9 mouse cellular contexts compared by ENCODE assay signal in genomic region chr17:32353696-32354095, GRCm38 (mm10). TPM values are rescaled to one million over a fixed set of nuclear protein-coding genes. Genes with fewer than 3 reads are reported as not detected.
A peak's percentile ranks its signal among the peaks of the same experiment; 100 is the strongest.
DNase-seq lines count a peak whose midpoint lies in the region; ATAC-seq and TF ChIP-seq lines count a peak whose summit lies in the region.
"Had no signal": no experiment of that assay in that cellular context is flagged by ENCODE, and none has a peak within 500 bp of the region (broad histone marks: within the 10 kb centered on the region; RNA-seq: fewer than 3 reads in every experiment).

No protein-coding gene starts in this region.

- ATAC-seq in hindbrain, embryonic 13.5 days (ENCODE audit: low FRiP score): no peak
- no peak for ATAC-seq in hindbrain, embryonic 12.5 days (ENCODE audit: low FRiP score)
- peak; percentile 10; the same call in 1 of the 2 replicates for ATAC-seq in kidney, postnatal 0 days (replicated peaks; ENCODE audit: low FRiP score, low read depth)
- ATAC-seq in midbrain, embryonic 15.5 days (replicated peaks): no peak
- ATAC-seq in erythroid progenitor cell, adult 5-6 weeks (replicated peaks; ENCODE audit: low FRiP score, poor library complexity, severe bottlenecking): no peak

- WGBS in hindbrain, embryonic 13.5 days: 55% methylated on average over 4 of the region's 4 CpGs
- 68% methylated on average over 4 of the region's 4 CpGs for WGBS in hindbrain, embryonic 12.5 days
- WGBS in kidney, postnatal 0 days: 56% methylated on average over 4 of the region's 4 CpGs
- WGBS in midbrain, embryonic 15.5 days: 52% methylated on average over 4 of the region's 4 CpGs

- peak overlapping the region; percentile 41; the same call in 1 of the 2 replicates for H3K27ac ChIP-seq in hindbrain, embryonic 13.5 days
- H3K27ac ChIP-seq in hindbrain, embryonic 12.5 days: no peak overlapping the region
- H3K27ac ChIP-seq in kidney, postnatal 0 days: no peak overlapping the region; the same call in 1 of the 2 replicates
- H3K27ac ChIP-seq in midbrain, embryonic 15.5 days: peak overlapping the region; percentile 46; the same call in 1 of the 2 replicates
- H3K27ac ChIP-seq: lung, embryonic 15.5 days had no signal

- no peaks in the 10 kb centered on the region for H3K27me3 ChIP-seq in hindbrain, embryonic 13.5 days
- H3K27me3 ChIP-seq in hindbrain, embryonic 12.5 days: no peaks in the 10 kb centered on the region
- H3K27me3 ChIP-seq in kidney, postnatal 0 days (ENCODE audit: insufficient read depth, low read length): no peaks in the 10 kb centered on the region
- no peaks in the 10 kb centered on the region for H3K27me3 ChIP-seq in midbrain, embryonic 15.5 days (replicated peaks)
- H3K27me3 ChIP-seq: lung, embryonic 15.5 days had no signal

- peaks cover 29% of the 10 kb centered on the region for H3K4me1 ChIP-seq in hindbrain, embryonic 13.5 days (replicated peaks)
- peaks cover 19% of the 10 kb centered on the region for H3K4me1 ChIP-seq in hindbrain, embryonic 12.5 days
- peaks cover 7% of the 10 kb centered on the region; the same call in 1 of the 2 replicates for H3K4me1 ChIP-seq in kidney, postnatal 0 days (replicated peaks; ENCODE audit: insufficient read depth, low read length)
- H3K4me1 ChIP-seq in midbrain, embryonic 15.5 days: peaks cover 26% of the 10 kb centered on the region

- no peak overlapping the region for H3K9ac ChIP-seq in hindbrain, embryonic 13.5 days
- no peak overlapping the region for H3K9ac ChIP-seq in hindbrain, embryonic 12.5 days
- H3K9ac ChIP-seq in kidney, postnatal 0 days (ENCODE audit: low read depth, low read length): no peak overlapping the region
- no peak overlapping the region for H3K9ac ChIP-seq in midbrain, embryonic 15.5 days
- H3K9ac ChIP-seq: lung, embryonic 15.5 days had no signal

- H3K36me3 ChIP-seq in hindbrain, embryonic 13.5 days: peaks cover 52% of the 10 kb centered on the region
- peaks cover 49% of the 10 kb centered on the region for H3K36me3 ChIP-seq in hindbrain, embryonic 12.5 days
- peaks cover 39% of the 10 kb centered on the region for H3K36me3 ChIP-seq in kidney, postnatal 0 days (ENCODE audit: insufficient read depth, low read length)
- H3K36me3 ChIP-seq in midbrain, embryonic 15.5 days (replicated peaks): peaks cover 44% of the 10 kb centered on the region

- peak; percentile 20 for DNase-seq in NIH3T3 (ENCODE audit: low read depth)
- DNase-seq in cerebellum, postnatal 36 days: peak; percentile 66 to 67
- no peak for DNase-seq in kidney, postnatal 0 days (ENCODE audit: low spot score)
- DNase-seq in natural killer cell, adult 2 months (ENCODE audit: low spot score in 2 of 2): no peak

- no peak for TF ChIP-seq CTCF in kidney, postnatal 0 days (IDR thresholded peaks at IDR 0.05; ENCODE audit: low read depth)

- H3K9me3 ChIP-seq in hindbrain, embryonic 13.5 days: no peaks in the 10 kb centered on the region
- no peaks in the 10 kb centered on the region for H3K9me3 ChIP-seq in hindbrain, embryonic 12.5 days (replicated peaks)
- H3K9me3 ChIP-seq in kidney, postnatal 0 days (replicated peaks; ENCODE audit: low read length): no peaks in the 10 kb centered on the region
- H3K9me3 ChIP-seq in midbrain, embryonic 15.5 days: no peaks in the 10 kb centered on the region
- H3K9me3 ChIP-seq: lung, embryonic 15.5 days had no signal

- H3K4me3 ChIP-seq in hindbrain, embryonic 13.5 days: no peak overlapping the region
- H3K4me3 ChIP-seq in hindbrain, embryonic 12.5 days: no peak overlapping the region
- no peak overlapping the region for H3K4me3 ChIP-seq in kidney, postnatal 0 days (replicated peaks; ENCODE audit: low read depth, low read length)
- no peak overlapping the region for H3K4me3 ChIP-seq in midbrain, embryonic 15.5 days
- H3K4me3 ChIP-seq: lung, embryonic 15.5 days had no signal

- no peak overlapping the region for H3K4me2 ChIP-seq in hindbrain, embryonic 13.5 days
- H3K4me2 ChIP-seq in hindbrain, embryonic 12.5 days (replicated peaks): no peak overlapping the region
- H3K4me2 ChIP-seq in kidney, postnatal 0 days (ENCODE audit: low read length): no peak overlapping the region
- no peak overlapping the region for H3K4me2 ChIP-seq in midbrain, embryonic 15.5 days
- H3K4me2 ChIP-seq: lung, embryonic 15.5 days had no signal

RNA-seq across cellular contexts. Expression of gene Akap8l, which starts 3.3 kb away (rescaled TPM):
- polyA plus RNA-seq in hindbrain, embryonic 13.5 days (2015; fragmentation: Nextera tagmentation; extraction: Ambion mirVana): 148 and 156 TPM in 2 replicates
- 134 and 138 TPM in 2 replicates for polyA plus RNA-seq in hindbrain, embryonic 12.5 days (2016; fragmentation: Nextera tagmentation; extraction: Ambion mirVana)
- 63.2 and 70.2 TPM in 2 replicates for polyA plus RNA-seq in kidney, postnatal 0 days (2015; fragmentation: Nextera tagmentation; extraction: Ambion mirVana)
- polyA plus RNA-seq in midbrain, embryonic 15.5 days (2015; fragmentation: Nextera tagmentation; extraction: Ambion mirVana): 182 and 187 TPM in 2 replicates
- 45.8 and 108 TPM in 2 replicates for total RNA-seq in erythroid progenitor cell, adult 5-6 weeks (2015; ENCODE audit: low replicate concordance)
- total RNA-seq in erythroid progenitor cell, adult 5-6 weeks (2017; ENCODE audit: low replicate concordance): 150 and 167 TPM in 2 replicates

RNA-seq across cellular contexts. Expression of gene Akap8, which starts 32.7 kb away (rescaled TPM):
- polyA plus RNA-seq in hindbrain, embryonic 13.5 days (2015; fragmentation: Nextera tagmentation; extraction: Ambion mirVana): 109 TPM in 2 replicates
- polyA plus RNA-seq in hindbrain, embryonic 12.5 days (2016; fragmentation: Nextera tagmentation; extraction: Ambion mirVana): 131 TPM in 2 replicates
- 51.4 and 55.8 TPM in 2 replicates for polyA plus RNA-seq in kidney, postnatal 0 days (2015; fragmentation: Nextera tagmentation; extraction: Ambion mirVana)
- polyA plus RNA-seq in midbrain, embryonic 15.5 days (2015; fragmentation: Nextera tagmentation; extraction: Ambion mirVana): 108 and 114 TPM in 2 replicates
- 26.8 and 33.5 TPM in 2 replicates for total RNA-seq in erythroid progenitor cell, adult 5-6 weeks (2015; ENCODE audit: low replicate concordance)
- total RNA-seq in erythroid progenitor cell, adult 5-6 weeks (2017; ENCODE audit: low replicate concordance): 60.9 and 62.4 TPM in 2 replicates

RNA-seq across cellular contexts. Expression of gene Wiz, which starts 35.5 kb away (rescaled TPM):
- 35.3 and 35.9 TPM in 2 replicates for polyA plus RNA-seq in hindbrain, embryonic 13.5 days (2015; fragmentation: Nextera tagmentation; extraction: Ambion mirVana)
- 45.6 and 52.2 TPM in 2 replicates for polyA plus RNA-seq in hindbrain, embryonic 12.5 days (2016; fragmentation: Nextera tagmentation; extraction: Ambion mirVana)
- polyA plus RNA-seq in kidney, postnatal 0 days (2015; fragmentation: Nextera tagmentation; extraction: Ambion mirVana): 18.6 and 20.8 TPM in 2 replicates
- 46.7 and 47.8 TPM in 2 replicates for polyA plus RNA-seq in midbrain, embryonic 15.5 days (2015; fragmentation: Nextera tagmentation; extraction: Ambion mirVana)
- 14.1 and 19.7 TPM in 2 replicates for total RNA-seq in erythroid progenitor cell, adult 5-6 weeks (2015; ENCODE audit: low replicate concordance)
- total RNA-seq in erythroid progenitor cell, adult 5-6 weeks (2017; ENCODE audit: low replicate concordance): 3.3 and 5.6 TPM in 2 replicates

RNA-seq across cellular contexts. Expression of gene Rasal3, which starts 49.7 kb away (rescaled TPM):
- 0.62 and 0.83 TPM in 2 replicates for polyA plus RNA-seq in hindbrain, embryonic 13.5 days (2015; fragmentation: Nextera tagmentation; extraction: Ambion mirVana)
- polyA plus RNA-seq in hindbrain, embryonic 12.5 days (2016; fragmentation: Nextera tagmentation; extraction: Ambion mirVana): 0.39 and 0.72 TPM in 2 replicates
- 0.29 and 0.53 TPM in 2 replicates for polyA plus RNA-seq in kidney, postnatal 0 days (2015; fragmentation: Nextera tagmentation; extraction: Ambion mirVana)
- polyA plus RNA-seq in midbrain, embryonic 15.5 days (2015; fragmentation: Nextera tagmentation; extraction: Ambion mirVana): 0.54 and 0.74 TPM in 2 replicates
- 12.6 and 16.3 TPM in 2 replicates for total RNA-seq in erythroid progenitor cell, adult 5-6 weeks (2015; ENCODE audit: low replicate concordance)
- 5.3 and 17.5 TPM in 2 replicates for total RNA-seq in erythroid progenitor cell, adult 5-6 weeks (2017; ENCODE audit: low replicate concordance)

Comparison
In these comparisons a context has a peak if more than half of its experiments do, and no peak if none do; other contexts are left out.
1. H3K27ac ChIP-seq: peak in hindbrain, embryonic 13.5 days (single experiment) and midbrain, embryonic 15.5 days (single experiment); none in hindbrain, embryonic 12.5 days (single experiment) and kidney, postnatal 0 days (single experiment).
2. DNase-seq: peak in NIH3T3 (single experiment) and cerebellum, postnatal 36 days (2 of 2); none in kidney, postnatal 0 days (single experiment) and natural killer cell, adult 2 months (0 of 2).